Mouse (Mus musculus): Measurements from ENCODE around the gene Lcp1. TPM values are rescaled to one million over a fixed set of nuclear protein-coding genes. Genes with fewer than 3 reads are reported as not detected.
"Not testable (repeated sequence)": the region's sequence is repeated elsewhere in the genome, so short reads cannot be mapped to it uniquely, and the experiment has no call there.

Gene Lcp1
- total and polyA plus RNA-seq, 2 experiments from 2014 or later = 6.5 to 8.3 TPM

DNA sequence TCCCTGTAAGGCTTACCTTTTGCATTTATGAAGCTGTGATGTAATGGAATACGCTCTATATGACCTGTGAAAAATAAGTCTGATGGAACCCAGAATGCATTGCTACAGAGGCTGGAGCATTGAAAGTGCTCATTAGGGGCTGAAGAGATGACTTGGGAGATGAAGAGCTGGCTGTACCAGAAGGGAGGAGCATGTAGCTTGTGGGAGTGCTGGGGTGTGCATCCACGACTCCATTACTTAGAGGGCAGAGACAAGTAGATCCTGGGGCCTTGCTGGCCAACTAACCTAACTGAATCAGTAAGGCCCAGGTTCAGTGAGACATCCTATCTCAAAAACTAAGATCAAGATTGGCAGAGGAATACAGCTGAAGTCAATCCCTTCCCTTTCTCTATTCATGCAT lies 8.3 kb downstream of the Lcp1 start:
- Histone ChIP-seq H3K27me3 (ENCODE audit: insufficient read depth, low read length) (no peaks in the 10 kb centered on the region), H3K4me3 (ENCODE audit: low read length) (no peak overlapping the region), H3K4me1 (ENCODE audit: insufficient read depth, low read length) (no peaks in the 10 kb centered on the region), H3K9me3 (ENCODE audit: low read length) (no peaks in the 10 kb centered on the region), H3K36me3 (ENCODE audit: insufficient read depth, low read length) (no peaks in the 10 kb centered on the region), H3K27ac (no peak overlapping the region), H3K9ac (replicated peaks; ENCODE audit: low read length) (no peak overlapping the region), H3K4me2 (ENCODE audit: low read depth, low read length) (no peak overlapping the region)
- no peak for ATAC-seq
- DNase-seq (ENCODE audit: low spot score) = no peak
- 86% methylated on average over 2 of the region's 2 CpGs for WGBS
- TF ChIP-seq CTCF (IDR thresholded peaks at IDR 0.05; ENCODE audit: low read depth) = no peak

- not testable (repeated sequence) for ATAC-seq; H3K4me2 ChIP-seq (ENCODE audit: low read depth, low read length); H3K4me1 ChIP-seq (ENCODE audit: insufficient read depth, low read length); DNase-seq (ENCODE audit: low spot score); H3K27me3 ChIP-seq (ENCODE audit: insufficient read depth, low read length); H3K9me3 ChIP-seq (ENCODE audit: low read length); H3K36me3 ChIP-seq (ENCODE audit: insufficient read depth, low read length); H3K4me3 ChIP-seq (ENCODE audit: low read length); H3K9ac ChIP-seq (replicated peaks; ENCODE audit: low read length); H3K27ac ChIP-seq
- 87% methylated on average over 2 of the region's 2 CpGs for WGBS
Measured at GRCm38 (mm10) chr14:75147706-75148105, 16.8 kb downstream of the Lcp1 start.

DNA sequence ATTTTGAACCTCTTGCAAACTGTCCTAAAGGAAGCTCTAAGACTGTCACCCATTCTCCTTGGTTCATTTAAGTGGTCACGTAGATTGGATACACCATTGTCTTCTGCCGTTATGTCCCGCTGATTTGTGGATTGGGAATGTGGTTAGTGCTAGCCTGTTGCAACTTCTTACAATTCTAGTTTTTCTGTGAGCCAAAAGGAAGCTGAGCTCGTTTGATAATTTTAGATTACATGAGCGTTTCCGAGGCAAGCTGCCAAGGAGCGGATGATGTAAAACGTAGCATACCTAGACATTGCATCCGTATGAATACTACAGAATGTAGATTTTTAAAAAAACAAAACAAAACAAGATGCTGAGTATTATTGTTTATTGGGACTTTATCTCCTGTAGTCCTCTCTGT lies 17.3 kb downstream of the Lcp1 start:
- DNase-seq (ENCODE audit: low spot score) (no peak), ATAC-seq (no peak)
- no peaks in the 10 kb centered on the region for H3K9me3 ChIP-seq (ENCODE audit: low read length)
- no peak overlapping the region for H3K9ac ChIP-seq (replicated peaks; ENCODE audit: low read length)
- H3K4me1 ChIP-seq (ENCODE audit: insufficient read depth, low read length) = no peaks in the 10 kb centered on the region
- no peaks in the 10 kb centered on the region for H3K27me3 ChIP-seq (ENCODE audit: insufficient read depth, low read length)
- no peaks in the 10 kb centered on the region for H3K36me3 ChIP-seq (ENCODE audit: insufficient read depth, low read length)
- WGBS = 75% methylated on average over 9 of the region's 9 CpGs
- no peak for TF ChIP-seq CTCF (IDR thresholded peaks at IDR 0.05; ENCODE audit: low read depth)
- H3K27ac ChIP-seq = no peak overlapping the region
- H3K4me3 ChIP-seq (ENCODE audit: low read length) = no peak overlapping the region
- no peak overlapping the region for H3K4me2 ChIP-seq (ENCODE audit: low read depth, low read length)

DNA sequence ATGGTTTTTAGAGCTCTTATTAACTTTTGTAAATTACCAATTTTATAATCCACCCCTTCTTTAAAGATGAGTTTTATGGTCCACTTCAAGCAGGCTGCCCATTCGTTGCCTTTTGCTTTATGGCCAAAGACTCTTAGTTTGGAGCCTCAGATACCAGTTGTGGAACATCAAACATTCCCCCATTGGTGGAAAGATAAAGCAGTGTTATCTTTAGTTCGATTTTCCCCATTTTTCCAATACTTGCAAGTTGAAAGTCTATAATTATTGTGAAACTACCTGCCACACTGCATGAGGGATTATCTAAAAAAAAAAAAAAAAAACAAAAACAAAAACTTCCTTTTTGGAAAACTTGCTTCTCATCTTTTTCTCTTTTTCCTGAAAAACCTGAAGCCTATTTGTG lies 19.8 kb downstream of the Lcp1 start:
- no peak for TF ChIP-seq CTCF (IDR thresholded peaks at IDR 0.05; ENCODE audit: low read depth)
- no peak overlapping the region for H3K27ac ChIP-seq
- no peaks in the 10 kb centered on the region for H3K9me3 ChIP-seq (ENCODE audit: low read length)
- no peaks in the 10 kb centered on the region for H3K36me3 ChIP-seq (ENCODE audit: insufficient read depth, low read length)
- H3K27me3 ChIP-seq (ENCODE audit: insufficient read depth, low read length) = no peaks in the 10 kb centered on the region
- DNase-seq (ENCODE audit: low spot score) (no peak), ATAC-seq (no peak)
- no peak overlapping the region for H3K4me2 ChIP-seq (ENCODE audit: low read depth, low read length)
- H3K9ac ChIP-seq (replicated peaks; ENCODE audit: low read length) = no peak overlapping the region
- 77% methylated on average over 2 of the region's 2 CpGs for WGBS
- no peaks in the 10 kb centered on the region for H3K4me1 ChIP-seq (ENCODE audit: insufficient read depth, low read length)
- no peak overlapping the region for H3K4me3 ChIP-seq (ENCODE audit: low read length)

DNA sequence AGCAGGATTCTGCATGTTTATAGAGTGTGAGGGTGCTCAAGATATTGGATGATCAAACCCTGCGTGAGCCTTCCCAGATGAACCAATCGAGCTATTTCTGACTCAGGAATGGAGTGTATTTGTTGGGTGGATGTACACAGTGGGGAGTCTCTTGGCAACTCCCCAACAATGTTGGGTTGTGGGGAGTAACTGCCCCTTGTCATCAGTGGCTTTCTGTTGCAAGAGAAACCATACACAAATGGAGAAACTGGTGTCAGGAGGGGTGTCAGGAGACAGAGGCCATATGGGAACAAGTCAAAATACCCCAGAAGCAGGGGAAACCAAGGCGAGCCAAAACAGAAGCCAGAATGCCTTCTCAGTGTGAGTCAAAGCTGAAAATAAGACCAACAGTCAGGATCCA lies 20.2 kb downstream of the Lcp1 start:
- Histone ChIP-seq H3K4me3 (ENCODE audit: low read length) (no peak overlapping the region), H3K4me1 (ENCODE audit: insufficient read depth, low read length) (no peaks in the 10 kb centered on the region), H3K27ac (no peak overlapping the region), H3K4me2 (ENCODE audit: low read depth, low read length) (no peak overlapping the region), H3K9ac (replicated peaks; ENCODE audit: low read length) (no peak overlapping the region), H3K36me3 (ENCODE audit: insufficient read depth, low read length) (no peaks in the 10 kb centered on the region), H3K9me3 (ENCODE audit: low read length) (no peaks in the 10 kb centered on the region), H3K27me3 (ENCODE audit: insufficient read depth, low read length) (no peaks in the 10 kb centered on the region)
- TF ChIP-seq CTCF (IDR thresholded peaks at IDR 0.05; ENCODE audit: low read depth) = no peak
- WGBS = 81% methylated on average over 3 of the region's 3 CpGs
- no peak for ATAC-seq
- DNase-seq (ENCODE audit: low spot score) = no peak

- Histone ChIP-seq H3K4me2 (ENCODE audit: low read depth, low read length) (no peak overlapping the region), H3K9me3 (ENCODE audit: low read length) (no peaks in the 10 kb centered on the region), H3K4me1 (ENCODE audit: insufficient read depth, low read length) (no peaks in the 10 kb centered on the region), H3K27me3 (ENCODE audit: insufficient read depth, low read length) (no peaks in the 10 kb centered on the region), H3K27ac (no peak overlapping the region), H3K9ac (replicated peaks; ENCODE audit: low read length) (no peak overlapping the region), H3K36me3 (ENCODE audit: insufficient read depth, low read length) (no peaks in the 10 kb centered on the region), H3K4me3 (ENCODE audit: low read length) (no peak overlapping the region)
- WGBS = 87% methylated on average over 8 of the region's 8 CpGs
- no peak for TF ChIP-seq CTCF (IDR thresholded peaks at IDR 0.05; ENCODE audit: low read depth)
- no peak for DNase-seq (ENCODE audit: low spot score)
- no peak for ATAC-seq
Measured at GRCm38 (mm10) chr14:75154481-75154880, 23.6 kb downstream of the Lcp1 start.

DNA sequence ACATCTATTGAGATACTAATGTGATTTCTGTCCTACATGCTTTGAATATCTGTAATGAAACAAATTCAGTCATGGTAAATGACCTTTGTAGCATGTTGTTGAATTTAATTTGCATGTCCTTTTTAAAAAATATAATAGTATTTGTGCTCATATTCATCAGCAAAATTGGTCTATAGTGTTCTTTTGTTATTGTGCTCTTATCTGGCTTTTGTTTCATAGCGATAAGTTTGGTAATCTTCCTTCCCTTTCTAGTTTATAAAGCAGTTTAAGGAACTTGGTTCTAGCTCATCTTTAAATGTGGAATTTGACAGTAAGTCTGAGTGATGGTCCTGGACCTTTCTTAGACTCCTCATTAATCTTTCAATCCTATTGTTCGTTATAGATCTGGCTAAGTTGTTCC lies 28.5 kb downstream of the Lcp1 start:
- Histone ChIP-seq H3K4me3 (ENCODE audit: low read length) (no peak overlapping the region), H3K9ac (replicated peaks; ENCODE audit: low read length) (no peak overlapping the region), H3K36me3 (ENCODE audit: insufficient read depth, low read length) (no peaks in the 10 kb centered on the region), H3K27ac (no peak overlapping the region), H3K9me3 (ENCODE audit: low read length) (no peaks in the 10 kb centered on the region), H3K27me3 (ENCODE audit: insufficient read depth, low read length) (no peaks in the 10 kb centered on the region), H3K4me2 (ENCODE audit: low read depth, low read length) (no peak overlapping the region), H3K4me1 (ENCODE audit: insufficient read depth, low read length) (no peaks in the 10 kb centered on the region)
- ATAC-seq (no peak), DNase-seq (ENCODE audit: low spot score) (no peak)
- TF ChIP-seq CTCF (IDR thresholded peaks at IDR 0.05; ENCODE audit: low read depth) = no peak
- 90% methylated on average over 2 of the region's 2 CpGs for WGBS
